Mouse (Mus musculus) right cerebral cortex, postnatal 25 days (tissue): ENCODE measurements around the gene D7Ertd443e.

Experiments
- DNase-seq: peaks from one replicate; pipeline ENCODE4 v3.0.0; 2022

D7Ertd443e gene

DNA sequence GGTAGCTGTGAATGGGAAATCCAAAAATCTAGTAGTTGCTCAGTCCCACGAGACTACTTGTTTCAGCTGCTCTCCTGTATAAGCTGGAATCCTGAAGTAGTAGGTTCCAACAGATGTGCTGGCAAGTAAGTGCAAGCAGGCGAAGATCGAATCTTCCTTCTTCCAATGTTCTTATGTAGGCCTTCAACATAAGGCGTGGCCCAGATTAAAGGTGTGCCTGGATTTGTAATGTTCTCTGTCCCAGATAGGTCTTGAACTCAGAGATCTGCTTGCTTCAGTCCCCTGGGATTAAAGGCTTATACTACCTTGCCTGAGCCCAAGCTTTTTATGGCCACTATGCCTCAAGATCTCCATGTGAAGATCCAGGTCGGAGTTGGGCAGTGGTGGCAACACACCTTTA lies at the start of gene D7Ertd443e:
TSS of gene D7Ertd443e (minus strand) at position 101 of the 400 bp plus-strand sequence.
- DNase-seq: no peak

DNA sequence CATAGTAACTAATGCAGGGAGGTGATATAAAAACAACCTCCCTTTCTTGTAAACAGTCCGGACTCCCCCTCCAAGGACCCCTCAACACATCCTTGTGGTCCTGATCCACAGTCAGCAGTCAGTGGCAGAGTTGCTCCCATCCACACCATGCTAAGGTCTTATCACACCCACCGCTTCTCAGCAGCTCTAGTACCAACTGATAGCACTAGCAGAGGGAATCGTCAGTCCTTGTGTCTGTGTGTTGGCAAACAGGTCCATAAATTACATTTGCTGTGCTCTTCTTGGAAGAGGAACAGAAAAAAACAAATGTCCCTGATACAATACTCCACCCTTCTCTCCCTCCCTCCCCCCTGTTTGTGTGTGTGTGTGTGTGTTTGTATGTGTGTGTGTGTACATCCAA lies 46.2 kb upstream of the D7Ertd443e start:
- no peak for DNase-seq

DNA sequence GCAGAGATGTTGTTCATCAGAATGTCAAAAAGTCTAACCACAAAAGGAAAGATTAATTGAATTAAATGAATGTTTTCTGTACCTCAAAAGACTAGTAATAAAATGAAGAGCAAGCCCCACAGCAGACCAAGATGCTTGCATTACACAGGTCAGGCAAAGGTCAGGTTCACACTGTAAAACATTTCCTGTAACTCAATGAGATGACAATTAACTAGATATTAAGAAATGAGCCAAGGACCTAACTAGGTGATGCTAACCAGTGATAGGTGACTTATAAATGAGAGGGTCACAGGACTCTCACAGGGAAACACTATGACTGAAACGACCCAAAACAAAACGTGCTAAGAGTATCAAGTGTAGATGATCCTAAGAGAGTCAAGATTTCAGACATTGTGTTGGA lies 43.2 kb upstream of the D7Ertd443e start:
- DNase-seq: no peak

DNA sequence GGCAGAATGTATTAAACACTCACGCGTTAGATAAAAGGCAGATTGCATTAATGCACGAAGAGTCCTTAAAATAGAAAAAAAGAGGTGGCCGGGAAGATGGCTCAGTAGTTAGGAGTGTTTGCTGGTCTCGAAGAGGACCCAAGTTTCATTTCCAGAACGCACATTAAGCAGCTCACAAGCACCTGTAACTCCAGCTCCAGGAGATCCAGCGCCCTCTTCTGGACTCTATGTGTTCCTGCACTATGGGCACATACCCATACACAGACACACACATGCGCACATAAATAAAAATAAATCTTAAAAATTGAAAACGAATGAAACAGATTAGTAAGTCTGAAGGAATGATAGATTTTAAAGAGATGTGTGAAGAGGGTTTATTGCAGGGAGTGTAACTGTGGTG lies 29.6 kb upstream of the D7Ertd443e start:
- DNase-seq: no peak

DNA sequence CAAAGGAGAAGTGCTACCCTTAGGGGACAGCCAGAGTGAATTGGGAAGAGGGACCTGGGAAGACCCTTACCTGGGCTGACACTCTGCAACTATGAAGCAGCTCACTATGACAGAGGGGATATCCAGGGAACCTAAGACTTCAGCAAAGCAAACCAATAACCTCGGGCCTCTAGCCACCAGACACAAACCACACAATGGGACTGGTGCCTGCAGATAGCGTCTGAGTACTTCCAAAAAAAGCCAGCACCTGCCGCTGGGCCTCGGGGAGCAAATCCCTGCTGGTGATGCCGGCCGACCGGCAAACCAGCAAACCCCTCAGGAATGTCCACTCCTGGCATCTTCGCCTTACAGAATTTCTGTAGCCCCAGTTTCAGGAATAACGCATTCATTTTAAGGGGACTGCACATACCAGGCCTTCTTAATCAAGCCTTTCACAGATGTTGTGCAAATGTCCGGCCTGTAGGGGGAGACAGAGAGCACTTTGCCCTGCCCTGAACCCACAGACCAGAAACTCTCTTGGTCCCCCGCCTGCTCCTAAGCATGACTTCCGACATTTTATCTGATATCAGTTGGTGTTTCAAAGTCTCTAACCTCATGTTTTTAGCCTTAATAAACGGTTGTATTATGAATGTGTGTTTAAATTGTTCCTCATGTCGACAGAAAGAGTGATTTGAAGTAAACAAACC lies 28.7 kb upstream of the D7Ertd443e start:
- DNase-seq: no peak

DNA sequence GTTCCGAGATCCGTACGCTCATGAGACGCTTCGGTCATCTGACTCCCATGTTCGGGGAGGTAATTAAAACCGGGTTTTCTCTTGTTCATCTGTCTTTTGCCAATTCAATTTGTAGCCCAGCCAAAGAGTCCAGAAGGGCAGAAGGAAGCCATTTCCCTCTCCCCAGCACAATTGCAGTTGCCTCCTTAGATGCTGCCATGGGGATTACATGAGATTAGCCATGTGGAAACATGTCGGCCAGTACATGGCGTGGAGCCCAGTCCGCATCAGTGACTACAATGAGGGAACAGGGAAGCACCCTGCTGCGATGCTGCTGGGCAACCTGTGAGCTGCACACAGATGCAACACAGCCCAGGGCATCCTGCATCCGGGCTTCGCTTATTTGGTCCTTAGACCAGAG lies 23.2 kb upstream of the D7Ertd443e start:
- no peak for DNase-seq

DNA sequence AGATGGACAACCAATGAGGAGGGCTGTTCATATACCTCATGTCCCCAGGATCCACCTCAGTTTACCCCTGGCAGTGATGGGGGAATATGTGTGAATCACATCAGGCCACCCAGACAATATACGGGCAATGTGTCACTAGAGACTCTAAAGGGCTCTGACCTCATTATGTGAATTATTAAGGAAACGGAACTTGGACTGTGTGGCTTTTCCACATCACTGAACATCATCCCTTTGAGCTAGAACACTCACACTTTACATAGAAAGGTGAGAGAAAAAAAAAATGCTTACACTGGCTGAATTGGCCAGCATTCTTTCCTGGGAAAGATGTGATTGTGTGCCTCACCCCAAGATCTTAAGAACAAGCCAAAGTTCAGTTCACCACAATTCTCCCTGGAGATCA lies 15.3 kb upstream of the D7Ertd443e start:
- DNase-seq: no peak

DNA sequence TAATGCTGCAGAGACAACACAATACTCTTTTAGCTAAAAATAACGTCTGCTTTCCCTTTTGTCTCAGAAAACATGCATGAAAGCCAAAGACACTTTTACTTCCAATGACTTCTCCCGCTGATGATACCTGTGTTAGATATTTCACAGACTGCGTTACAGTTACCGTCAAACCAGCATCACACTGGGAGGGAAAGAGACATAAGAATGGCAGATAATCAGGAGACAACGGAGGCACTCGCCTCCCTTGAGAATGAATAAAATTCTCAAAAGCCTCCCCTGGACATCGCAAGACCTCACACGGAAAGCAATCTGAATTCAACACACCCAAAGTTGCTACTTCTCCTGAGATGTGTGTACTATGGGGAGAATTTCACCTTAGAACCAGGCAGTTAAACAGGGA lies 11.3 kb upstream of the D7Ertd443e start:
- DNase-seq: no peak

DNA sequence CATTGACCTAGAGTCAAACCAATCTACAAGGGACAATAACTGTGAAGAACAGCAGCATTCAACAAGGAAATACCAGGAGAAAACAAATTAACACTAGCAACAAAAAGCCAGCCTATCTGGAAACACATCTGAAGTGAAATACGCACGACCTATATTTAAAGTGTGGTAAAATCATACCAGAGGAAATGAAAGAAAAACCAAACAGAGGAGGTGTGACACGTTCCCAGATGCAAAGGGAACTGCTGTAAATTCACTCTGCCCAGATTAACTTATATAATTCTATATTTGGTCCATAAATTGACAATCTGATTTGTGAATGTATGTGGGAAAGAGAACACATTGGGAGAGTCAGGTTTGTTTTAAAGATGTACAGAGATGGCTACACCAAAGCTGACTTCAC lies 2.7 kb downstream of the D7Ertd443e start:
- no peak for DNase-seq

DNA sequence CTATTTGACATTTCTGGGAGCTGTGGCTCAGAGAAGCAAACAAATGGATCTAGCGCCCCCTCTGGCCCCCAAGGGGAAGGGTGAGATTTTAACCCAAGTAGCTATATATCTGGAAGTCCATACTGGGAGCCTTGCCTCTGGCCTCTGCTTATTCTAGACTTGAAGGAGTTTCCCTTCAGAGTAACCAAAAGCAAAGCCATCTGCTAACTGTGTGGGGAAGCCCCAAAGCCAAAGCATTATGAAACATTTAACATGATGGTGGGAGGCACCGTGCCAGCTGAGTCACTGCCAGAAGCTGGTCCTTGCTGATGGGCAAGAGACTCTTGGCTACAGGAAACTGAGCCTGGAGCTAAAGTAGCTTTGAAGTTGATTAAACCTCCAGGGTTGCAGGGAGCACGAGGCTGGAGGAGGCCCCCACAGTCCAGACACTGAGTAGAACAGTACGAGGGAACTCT lies 4.0 kb downstream of the D7Ertd443e start:
- peak; percentile 67 for DNase-seq

DNA sequence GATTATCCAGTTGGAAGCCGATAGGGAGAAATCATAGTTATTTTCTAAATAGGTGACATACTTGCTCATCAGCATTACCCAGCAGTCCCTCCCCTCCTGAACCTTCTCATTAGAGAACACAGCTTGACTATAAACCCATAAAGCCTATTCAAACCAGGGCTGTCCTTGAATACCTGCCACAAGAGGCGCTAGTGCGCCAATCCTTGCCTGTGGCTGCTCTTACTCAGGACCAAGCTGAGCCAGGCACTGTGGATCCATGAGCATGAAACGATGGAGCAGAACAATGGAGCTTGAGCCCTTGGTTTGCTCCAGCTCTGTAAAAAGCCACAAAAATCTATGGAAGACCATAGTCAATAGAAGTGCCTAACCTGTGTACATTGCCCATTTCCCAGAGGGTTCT lies 7.2 kb downstream of the D7Ertd443e start:
- DNase-seq: peak; percentile 31

DNA sequence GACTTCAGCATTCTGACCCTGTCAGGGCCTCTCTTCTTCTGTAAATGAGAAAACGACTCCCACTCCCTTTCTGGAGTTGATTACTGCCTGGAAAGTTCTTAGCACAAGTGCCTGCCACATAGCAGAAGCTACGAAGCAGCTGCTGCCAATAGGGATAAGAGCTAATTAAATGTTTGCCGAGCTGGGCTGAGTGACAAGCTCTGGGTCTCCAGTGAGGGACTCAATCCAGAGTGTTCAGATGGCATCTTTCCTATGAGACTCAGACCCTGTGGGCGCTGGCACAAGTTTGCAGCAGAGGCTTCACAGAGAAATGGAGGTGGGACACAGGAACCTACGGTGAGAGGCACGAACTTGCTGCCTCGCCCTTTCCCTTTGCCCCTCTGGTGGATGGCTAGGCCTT lies 8.7 kb downstream of the D7Ertd443e start:
- DNase-seq: no peak

DNA sequence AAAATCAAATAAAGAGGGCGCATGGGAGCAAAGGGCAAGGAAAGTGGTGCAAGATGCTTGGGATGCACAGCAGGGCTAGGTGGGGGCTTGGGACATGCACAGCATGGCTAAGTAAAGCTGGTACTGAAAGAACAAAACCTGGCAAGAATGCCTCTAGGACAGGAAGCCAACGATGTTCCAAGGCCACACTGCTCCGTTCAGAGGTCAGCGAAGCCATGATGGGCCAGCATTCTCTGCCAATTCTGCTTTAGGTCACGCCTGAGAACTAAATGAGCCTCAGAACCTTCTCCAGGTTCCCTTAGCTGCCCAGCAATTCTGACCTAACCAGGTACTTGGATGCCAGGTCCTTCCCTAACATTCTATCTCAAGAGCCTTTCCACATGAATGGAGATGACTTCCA lies 13.2 kb downstream of the D7Ertd443e start:
- DNase-seq: no peak

DNA sequence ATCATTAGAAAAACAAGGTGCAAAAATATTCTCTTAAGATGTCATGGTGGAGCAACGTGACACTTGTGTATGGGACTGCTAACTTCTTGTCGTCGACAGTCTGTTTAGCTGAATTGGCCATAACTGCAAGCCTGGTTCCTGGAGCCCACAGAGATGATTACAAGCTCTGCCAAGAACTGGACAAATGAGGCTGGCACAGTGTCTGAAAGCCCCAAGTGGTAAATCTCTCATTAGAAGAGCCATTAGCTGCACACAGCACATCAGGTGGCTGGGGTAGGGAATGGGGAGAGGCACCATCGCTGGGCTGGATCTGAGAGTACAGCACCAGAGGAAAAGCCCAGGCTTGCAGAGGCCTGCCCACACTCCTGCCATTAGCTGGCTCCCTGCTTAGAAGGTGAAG lies 16.2 kb downstream of the D7Ertd443e start:
- DNase-seq: no peak

DNA sequence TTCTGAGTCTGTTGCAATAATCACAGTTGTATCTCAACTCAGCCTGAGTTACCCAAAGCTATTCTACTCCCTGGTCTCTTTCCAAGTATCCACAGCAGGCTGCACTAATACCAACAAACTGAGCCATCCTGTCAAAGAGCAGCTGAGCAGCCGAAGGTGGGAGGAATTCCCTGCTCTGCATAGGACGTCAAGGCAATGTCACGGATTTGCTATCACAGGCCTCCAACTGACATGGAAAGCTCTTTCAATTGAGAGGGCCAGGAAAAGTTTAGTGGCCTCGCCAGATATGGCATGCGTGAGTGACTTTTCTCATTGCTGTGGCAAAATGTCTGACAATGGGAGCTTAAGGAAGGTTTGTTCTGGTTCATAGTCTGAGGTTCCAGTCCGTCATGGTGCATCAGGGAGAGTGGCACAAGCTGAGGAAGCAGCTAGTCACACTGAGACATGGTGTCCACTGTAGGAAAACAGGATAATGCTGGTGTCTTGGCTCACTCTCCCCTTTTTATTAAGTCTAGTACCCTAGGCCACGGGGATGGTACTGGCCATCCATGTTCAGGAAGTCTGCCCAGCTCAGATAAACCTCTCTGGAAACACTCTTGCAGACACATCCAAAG lies 23.1 kb downstream of the D7Ertd443e start:
- DNase-seq: no peak

DNA sequence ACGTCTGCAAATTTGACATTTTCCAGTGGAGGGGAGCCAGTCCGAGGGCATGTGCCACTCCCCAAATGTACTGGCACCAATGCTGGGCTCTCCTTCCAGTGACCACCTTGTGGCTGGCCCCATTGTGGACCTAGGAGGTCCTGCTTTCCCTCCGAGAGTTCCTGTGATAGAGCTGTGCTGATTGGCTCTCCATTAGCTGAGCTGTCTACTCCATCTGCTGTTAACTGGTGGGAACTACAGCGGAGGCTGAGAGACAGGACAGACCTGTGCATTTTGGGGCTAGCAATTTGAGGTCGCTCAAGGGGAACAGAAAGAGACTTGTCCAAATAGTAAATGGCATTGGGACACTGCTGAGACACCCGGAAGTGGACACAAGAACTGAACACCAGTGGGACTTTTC lies 36.6 kb downstream of the D7Ertd443e start:
- peak; percentile 46 for DNase-seq

DNA sequence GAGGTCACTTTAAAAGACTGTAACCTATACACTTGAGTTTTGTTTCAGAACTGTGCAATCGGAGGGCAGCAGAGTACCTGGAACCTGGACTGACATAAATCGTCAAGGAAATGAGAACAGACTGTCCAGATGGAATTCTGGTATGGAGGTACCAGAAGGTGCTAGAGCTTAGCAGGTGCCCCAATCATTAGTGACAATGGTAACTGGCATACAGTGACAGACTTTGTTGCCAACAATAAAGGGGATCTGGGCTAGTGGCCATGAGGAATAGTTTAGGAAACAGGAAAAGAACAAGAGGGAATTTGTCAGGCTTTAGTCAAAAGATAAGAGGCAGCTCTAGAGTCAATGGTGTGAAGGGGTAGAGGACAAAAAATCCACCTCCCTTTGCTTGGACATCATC lies 43.3 kb downstream of the D7Ertd443e start:
- no peak for DNase-seq

DNA sequence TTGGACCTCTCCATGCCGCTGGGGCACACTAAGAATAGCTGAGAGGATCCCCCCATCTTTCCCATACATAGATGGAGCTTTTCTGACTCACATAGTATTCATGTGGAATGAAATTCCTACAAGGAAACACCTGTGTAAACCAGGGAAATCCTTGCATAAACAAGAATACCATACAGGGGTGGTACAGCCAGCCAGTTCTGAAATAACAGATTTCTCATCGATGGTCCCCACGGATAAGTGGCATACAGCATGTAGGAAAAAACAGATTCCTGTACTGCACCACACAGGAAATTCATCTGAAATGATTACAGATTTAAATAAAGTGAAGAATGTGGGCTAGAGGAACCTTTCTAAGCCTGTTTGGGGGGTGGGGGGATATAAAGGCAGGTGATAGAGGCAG lies 49.5 kb downstream of the D7Ertd443e start:
- DNase-seq: no peak

DNA sequence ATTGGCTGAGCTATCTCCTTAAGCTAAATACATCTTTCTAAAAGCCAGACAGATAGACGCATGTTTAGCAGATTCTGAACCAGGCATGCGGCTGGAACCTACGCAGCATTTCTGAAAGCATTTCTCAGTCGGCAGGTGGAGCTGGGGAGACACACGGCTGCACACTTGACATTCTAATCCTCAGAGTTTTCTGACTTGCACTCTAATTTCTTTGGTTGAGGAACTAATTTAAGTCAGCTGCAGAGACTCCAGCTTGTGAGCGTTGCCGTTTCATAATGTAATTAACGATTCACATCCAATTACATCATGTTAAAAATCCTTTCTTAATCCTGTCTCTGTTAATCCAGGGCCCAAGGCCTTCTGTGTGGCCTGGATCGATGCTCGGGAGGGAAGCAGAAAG lies 64.5 kb downstream of the D7Ertd443e start:
- DNase-seq: peak; percentile 21

DNA sequence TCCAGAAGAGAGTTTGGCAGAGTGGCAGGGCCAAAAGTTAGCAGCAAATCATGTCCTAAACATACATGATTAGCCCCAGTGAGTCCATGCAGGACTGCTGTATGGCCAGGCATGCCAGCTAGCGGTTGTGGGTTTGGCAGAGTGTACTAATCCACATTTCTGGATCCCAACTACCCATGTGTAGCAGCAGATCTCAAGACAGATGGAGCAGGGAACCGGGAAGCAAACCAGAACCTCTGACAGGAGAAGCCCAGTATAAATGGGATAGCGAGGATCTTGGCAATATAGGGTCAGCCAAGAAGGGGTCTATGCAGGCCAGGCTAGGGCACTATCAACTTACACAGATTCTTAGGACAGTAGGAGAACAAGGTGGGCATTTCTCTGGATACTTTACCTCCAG lies 83.4 kb downstream of the D7Ertd443e start:
- DNase-seq: no peak

DNA sequence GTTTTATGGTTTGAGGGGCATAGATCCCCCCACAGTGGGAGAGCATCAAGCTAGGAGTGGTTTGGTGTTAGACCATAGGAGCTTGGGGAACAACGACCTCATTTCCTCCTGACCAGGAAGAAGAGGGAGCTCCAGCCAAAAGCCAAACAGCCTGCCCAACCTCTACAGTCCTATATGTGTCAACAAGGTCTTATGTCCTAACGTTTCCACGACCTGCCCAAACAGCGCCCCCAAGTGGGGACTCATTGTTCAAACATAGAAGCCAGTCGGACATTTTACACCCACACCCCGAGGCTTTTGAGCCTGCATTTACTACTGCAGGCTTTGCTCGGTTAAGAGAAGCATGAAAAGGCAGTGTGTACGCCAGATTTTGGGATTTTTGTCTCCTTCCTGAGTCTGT lies 84.2 kb downstream of the D7Ertd443e start:
- no peak for DNase-seq

DNA sequence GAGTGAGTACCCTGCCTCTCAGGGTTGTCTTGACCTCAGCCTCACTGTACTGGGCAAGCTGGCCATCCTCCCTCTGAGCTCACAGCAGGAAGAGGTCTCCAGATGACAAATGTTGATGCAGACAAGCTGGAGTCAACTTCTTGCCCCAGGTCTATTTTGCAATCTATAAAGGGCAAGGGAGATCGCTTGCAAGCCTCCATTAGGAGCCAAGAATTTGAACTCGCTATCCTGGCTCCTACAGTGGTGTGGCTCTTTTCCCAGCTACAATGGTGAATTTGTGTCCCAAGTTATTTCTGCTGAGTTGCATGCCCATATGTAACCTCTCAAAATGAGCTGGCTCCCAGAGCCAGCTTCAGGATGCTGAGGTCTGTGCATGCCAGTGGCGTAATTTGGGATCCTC lies 92.7 kb downstream of the D7Ertd443e start:
- DNase-seq: no peak

DNA sequence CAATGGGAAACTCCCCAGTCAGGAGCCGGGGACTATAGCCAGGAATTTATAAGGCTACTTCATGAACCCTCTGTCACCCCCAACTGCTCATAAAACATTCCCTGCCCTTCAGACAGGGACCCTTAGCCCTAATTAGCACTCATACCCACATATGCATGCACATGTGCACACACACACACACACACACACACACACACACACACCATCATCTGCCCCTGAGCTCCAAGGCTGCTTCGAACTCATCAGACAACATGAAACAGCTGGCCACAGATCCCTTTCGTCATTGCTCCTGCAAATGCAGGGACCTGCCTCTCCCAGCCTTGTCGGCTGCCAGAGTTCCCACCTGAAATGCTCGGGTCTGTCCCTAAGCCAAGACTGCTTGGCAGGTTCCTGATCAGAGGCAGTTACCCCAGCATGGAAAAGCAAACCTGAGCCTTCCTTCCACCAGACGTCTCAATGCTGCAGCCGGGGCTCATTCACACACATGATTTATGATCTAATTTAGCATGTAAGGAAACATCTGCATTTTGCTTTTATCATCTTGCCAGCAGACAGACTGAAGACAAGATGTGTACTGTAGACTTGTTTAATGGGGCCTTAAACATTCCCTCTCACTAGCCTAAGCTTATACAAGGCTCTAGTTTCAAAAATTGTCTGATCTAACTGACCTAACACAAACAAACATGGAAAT lies 95.7 kb downstream of the D7Ertd443e start:
- DNase-seq: no peak

DNA sequence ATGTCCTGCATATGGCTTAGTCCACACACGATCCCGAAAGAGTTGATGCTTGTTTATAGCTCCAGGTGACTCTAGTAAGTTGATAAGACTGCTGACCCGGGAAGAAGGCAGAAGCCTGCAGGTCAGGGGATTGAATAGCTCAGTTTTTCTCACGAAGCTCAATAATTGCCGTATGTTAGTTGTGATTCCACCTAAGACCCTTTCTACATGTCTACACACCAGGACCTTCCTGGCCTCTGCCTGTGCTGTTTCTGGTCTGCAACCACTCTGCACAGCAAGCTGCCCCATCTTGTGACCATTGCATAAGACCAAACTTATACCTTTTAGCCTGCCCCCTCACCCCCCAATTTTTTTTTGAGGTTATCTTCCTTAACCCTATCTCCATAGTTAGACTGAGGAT lies 96.3 kb downstream of the D7Ertd443e start:
- no peak for DNase-seq
